Mouse (Mus musculus) bone marrow macrophage, adult 2 months (primary cell): Measurements from ENCODE around the gene Lcn6.

Experiments used
- CTCF ChIP-seq: IDR thresholded peaks from 2 replicates; pipeline ENCODE4 v1.5.1; 2012; ENCODE audit warnings: low read depth, mild to moderate bottlenecking, low read length, moderate library complexity
- POLR2A ChIP-seq: IDR thresholded peaks from 2 replicates; pipeline ENCODE4 v1.6.1; 2012; ENCODE audit warnings: mild to moderate bottlenecking, low read depth, low read length, borderline replicate concordance

DNA sequence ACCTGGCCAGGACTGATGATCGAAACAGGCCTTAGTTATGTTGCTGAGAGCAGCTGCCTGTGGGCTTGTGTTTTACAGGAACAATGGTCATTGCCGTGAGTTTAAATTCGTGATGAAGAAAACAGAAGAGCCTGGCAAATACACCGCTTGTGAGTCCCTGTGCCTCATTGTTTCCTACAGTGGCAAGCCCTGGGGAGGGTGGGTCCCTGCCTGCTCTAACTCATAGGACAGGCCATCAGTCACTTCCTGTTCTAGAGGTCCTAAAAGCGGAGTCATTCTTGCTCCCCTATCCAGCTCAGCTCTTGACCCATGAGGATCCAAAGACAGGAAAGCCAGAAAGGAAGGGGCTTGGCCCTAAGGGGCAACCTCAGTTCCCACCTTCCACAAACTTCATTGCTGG, 24.4 kb downstream of the Lcn6 start:
- TF ChIP-seq CTCF (no peak), POLR2A (no peak)
